Mouse (Mus musculus) thymus, adult 2 months (tissue): Measurements from ENCODE around the gene Adamts9.

Source experiments
- CTCF ChIP-seq: fragments of 200-500 bp; IDR thresholded peaks from 2 replicates; pipeline ENCODE4 v1.5.1; 2012; ENCODE audit warnings: mild to moderate bottlenecking, control low read depth, low read length, moderate library complexity, borderline replicate concordance; ENCODE audit not compliant: control insufficient read depth, poor library complexity, insufficient read depth; ENCODE audit errors: extremely low read depth
- POLR2A ChIP-seq: fragments of 200-500 bp; IDR thresholded peaks from 2 replicates; pipeline ENCODE4 v1.6.1; 2012; ENCODE audit warnings: mild to moderate bottlenecking, low read length, control low read depth, moderate library complexity; ENCODE audit not compliant: control insufficient read depth, poor library complexity, insufficient read depth; ENCODE audit errors: extremely low read depth

DNA sequence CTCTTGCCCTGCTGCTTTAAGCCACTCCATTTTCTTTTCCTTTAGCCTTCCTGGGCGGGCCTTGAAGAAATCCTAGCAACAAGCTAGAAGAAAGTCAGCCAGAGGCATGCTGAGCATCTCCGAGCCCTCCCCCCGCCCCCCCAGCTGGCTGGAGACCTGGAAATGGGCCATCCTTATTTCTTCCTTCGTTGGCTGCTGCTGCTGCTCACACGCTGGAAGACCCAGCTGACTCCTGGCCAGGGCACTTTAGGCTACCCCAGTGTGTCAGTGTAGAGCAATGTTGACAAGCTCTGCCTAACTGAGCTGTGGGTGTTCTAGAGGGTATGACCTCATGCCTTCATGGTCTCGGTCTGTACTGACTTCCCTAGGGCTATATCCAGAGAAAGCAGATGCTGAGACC is 140.1 kb downstream of the Adamts9 start:
- no peak for TF ChIP-seq CTCF
- no peak for TF ChIP-seq POLR2A
